Mouse (Mus musculus) forebrain, embryonic 14.5 days (tissue): ENCODE results near the gene Tmco2. TPM values are rescaled to one million over a fixed set of nuclear protein-coding genes. Genes with fewer than 3 reads are reported as not detected.

Experiments used
- ATAC-seq: fragments of 200-750 bp; cut with Nextera tagmentation; 2 replicates; pipeline ENCODE4 v1.8.0; 2017; ENCODE audit warnings: mild to moderate bottlenecking, moderate library complexity
- DNase-seq: peaks from one replicate; pipeline ENCODE4 v3.0.0-alpha.2; 2015; ENCODE audit warnings: low spot score
- H3K27ac ChIP-seq: fragments of 300-500 bp; sonication (generic); 2 replicates; pipeline ENCODE4 v1.5.1; 2014; ENCODE audit warnings: low read depth, mild to moderate bottlenecking, control low read depth, low read length, moderate library complexity
- H3K27me3 ChIP-seq: fragments of 300-500 bp; sonication (generic); replicated peaks from 2 replicates; pipeline ENCODE4 v1.6.1; 2014; ENCODE audit warnings: low read length, control low read depth, mixed read lengths; ENCODE audit not compliant: control insufficient read depth, insufficient read depth
- H3K36me3 ChIP-seq: fragments of 300-500 bp; sonication (generic); 2 replicates; pipeline ENCODE4 v1.6.1; 2014; ENCODE audit warnings: low read length, control low read depth; ENCODE audit not compliant: control insufficient read depth, insufficient read depth
- H3K4me1 ChIP-seq: fragments of 300-500 bp; sonication (generic); 2 replicates; pipeline ENCODE4 v1.6.1; 2014; ENCODE audit warnings: antibody characterized with exemption, low read length, control low read depth; ENCODE audit not compliant: control insufficient read depth, insufficient read depth
- H3K4me2 ChIP-seq: fragments of 300-500 bp; sonication (generic); 2 replicates; pipeline ENCODE4 v1.6.1; 2014; ENCODE audit warnings: mild to moderate bottlenecking, control low read depth, low read length
- H3K4me3 ChIP-seq: fragments of 300-500 bp; sonication (generic); 2 replicates; pipeline ENCODE4 v1.5.1; 2014; ENCODE audit warnings: low read depth, low read length, control low read depth
- H3K9ac ChIP-seq: fragments of 300-500 bp; sonication (generic); 2 replicates; pipeline ENCODE4 v1.6.1; 2014; ENCODE audit warnings: mild to moderate bottlenecking, low read length, control low read depth, moderate library complexity
- H3K9me3 ChIP-seq: fragments of 300-500 bp; sonication (generic); replicated peaks from 2 replicates; pipeline ENCODE4 v1.6.1; 2016; ENCODE audit warnings: low read length, control low read depth, mixed read lengths; ENCODE audit not compliant: control insufficient read depth
- WGBS: fragments of 180-500 bp; shearing (Covaris S2); extraction: QIAGEN DNeasy Blood & Tissue Kit; methylation state at CpG from one replicate; pipeline ENCODE4 v1.1.7; 2014; 5-methylcytosine and 5-hydroxymethylcytosine counted together
- polyA plus RNA-seq: library from polyadenylated mRNA; unstranded; fragments of >200 nt; fragmentation: Nextera tagmentation; extraction: Ambion mirVana; gene quantifications from 2 replicates; pipeline ENCODE4 v1.2.1, GENCODE M21; 2014

Gene Tmco2
- not detected in 2 replicates for polyA plus RNA-seq

- 88% methylated on average over 2 of the region's 2 CpGs for WGBS
- Histone ChIP-seq H3K9me3 (no peaks in the 10 kb centered on the region), H3K4me2 (no peak within 1 kb of the TSS), H3K4me1 (no peaks in the 10 kb centered on the region), H3K27me3 (no peaks in the 10 kb centered on the region), H3K4me3 (no peak within 1 kb of the TSS), H3K9ac (no peak within 1 kb of the TSS), H3K27ac (no peak within 1 kb of the TSS), H3K36me3 (no peaks in the 10 kb centered on the region)
- DNase-seq (no peak), ATAC-seq (no peak)
These were observed at the start of gene Tmco2 for GRCm38 (mm10) chr4:121109126-121109525. Gene Tmco2 (minus strand): TSS chr4:121109226.

DNA sequence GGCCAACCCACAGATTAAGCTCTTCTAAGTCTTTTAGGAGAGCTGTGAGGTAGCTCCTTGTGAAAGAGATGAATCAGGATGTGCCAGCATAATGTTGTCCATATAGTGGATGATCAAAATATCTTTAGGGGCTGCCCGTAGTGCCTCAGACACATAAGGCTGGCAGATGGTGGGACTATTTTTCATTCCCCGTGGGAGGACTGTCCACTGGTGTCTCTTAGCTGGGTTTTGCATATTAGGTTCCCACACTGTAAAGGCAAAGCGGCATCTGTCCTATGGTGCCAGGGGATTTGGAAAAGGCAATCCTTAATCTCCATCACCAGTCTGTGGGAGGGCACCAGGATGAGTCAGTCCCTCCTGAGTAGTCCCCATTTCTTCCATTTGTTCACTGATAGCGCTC is 5.7 kb downstream of the Tmco2 start:
- no peak for ATAC-seq
- Histone ChIP-seq H3K36me3 (no peaks in the 10 kb centered on the region), H3K27me3 (no peaks in the 10 kb centered on the region), H3K27ac (no peak overlapping the region), H3K4me3 (no peak overlapping the region), H3K4me2 (no peak overlapping the region), H3K9me3 (no peaks in the 10 kb centered on the region), H3K9ac (no peak overlapping the region), H3K4me1 (no peaks in the 10 kb centered on the region)
- no peak for DNase-seq
- WGBS = 90% methylated on average over 4 of the region's 4 CpGs

GRCm38 (mm10) chr4:121097650-121098378 is 11.2 kb downstream of the Tmco2 start, which contains the start of gene Zmpste24:
Gene Zmpste24 (minus strand): TSS chr4:121098241.
- Histone ChIP-seq H3K27ac (no peak within 1 kb of the TSS; the same call in 1 of the 2 replicates), H3K9me3 (no peaks in the 10 kb centered on the region), H3K9ac (peak within 1 kb of the TSS; percentile 81), H3K4me3 (peak within 1 kb of the TSS; percentile 73), H3K4me2 (peak within 1 kb of the TSS; percentile 87), H3K36me3 (peaks cover 27% of the 10 kb centered on the region), H3K4me1 (peaks cover 10% of the 10 kb centered on the region), H3K27me3 (no peaks in the 10 kb centered on the region)
- under 1% methylated on average over 39 of the region's 39 CpGs for WGBS
- DNase-seq (peak; percentile 95), ATAC-seq (peak; percentile 95)

DNA sequence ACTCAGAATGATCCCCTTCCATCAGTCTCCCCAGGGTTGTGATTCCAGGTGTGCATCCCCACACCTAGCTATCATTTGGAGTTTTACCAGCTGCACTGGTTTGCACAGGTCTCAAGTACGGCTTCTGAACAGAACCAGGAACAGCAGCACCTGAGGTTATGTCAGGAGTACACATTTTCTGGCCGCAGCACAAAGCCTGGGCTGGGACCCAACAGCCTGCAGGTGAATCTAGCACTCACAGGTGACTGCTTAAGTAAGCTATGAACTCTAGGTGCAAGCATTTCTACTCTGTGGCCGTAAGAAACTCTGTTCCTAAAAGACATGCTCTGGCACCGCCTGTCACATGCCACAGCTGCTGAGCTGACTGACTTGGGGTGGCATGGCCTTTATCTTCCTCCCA is 18.8 kb downstream of the Tmco2 start:
- Histone ChIP-seq H3K4me1 (no peaks in the 10 kb centered on the region), H3K27me3 (no peaks in the 10 kb centered on the region), H3K9me3 (no peaks in the 10 kb centered on the region), H3K36me3 (peaks cover 71% of the 10 kb centered on the region), H3K4me2 (no peak overlapping the region), H3K27ac (no peak overlapping the region), H3K9ac (no peak overlapping the region), H3K4me3 (no peak overlapping the region)
- WGBS = 96% methylated on average over 4 of the region's 4 CpGs
- ATAC-seq = no peak
- DNase-seq = no peak

DNA sequence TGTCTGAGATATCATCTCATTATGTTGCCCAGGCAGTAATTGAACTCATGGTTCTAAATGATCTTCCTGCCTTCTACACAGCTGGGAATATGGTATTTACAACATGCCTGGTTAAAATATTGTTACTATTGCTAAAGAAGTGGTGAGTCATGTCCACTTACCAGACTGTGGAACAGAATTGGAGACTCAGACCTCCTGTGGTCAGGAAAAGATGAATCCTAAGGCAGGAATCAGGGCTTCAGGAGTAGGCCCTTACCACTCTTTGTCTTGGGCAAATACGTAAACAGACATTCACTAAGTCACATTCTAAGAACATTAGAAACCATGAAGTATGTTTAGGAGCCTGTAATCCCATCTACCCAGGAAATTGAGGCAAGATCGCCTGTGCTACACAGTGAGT is 20.3 kb downstream of the Tmco2 start:
- Histone ChIP-seq H3K4me2 (no peak overlapping the region), H3K4me3 (no peak overlapping the region), H3K27me3 (no peaks in the 10 kb centered on the region), H3K9ac (no peak overlapping the region), H3K36me3 (peaks cover 70% of the 10 kb centered on the region), H3K4me1 (no peaks in the 10 kb centered on the region), H3K27ac (no peak overlapping the region), H3K9me3 (no peaks in the 10 kb centered on the region)
- ATAC-seq (no peak), DNase-seq (no peak)
- 91% methylated on average over 2 of the region's 2 CpGs for WGBS

- Histone ChIP-seq H3K27me3 (no peaks in the 10 kb centered on the region), H3K9me3 (no peaks in the 10 kb centered on the region), H3K9ac (no peak overlapping the region), H3K4me2 (no peak overlapping the region), H3K27ac (no peak overlapping the region), H3K36me3 (peaks cover 76% of the 10 kb centered on the region), H3K4me1 (no peaks in the 10 kb centered on the region), H3K4me3 (no peak overlapping the region)
- DNase-seq = no peak
- ATAC-seq = no peak
These were observed 24.5 kb downstream of the Tmco2 start for GRCm38 (mm10) chr4:121084506-121084905.

GRCm38 (mm10) chr4:121080395-121080794 is 28.6 kb downstream of the Tmco2 start:
- no peak overlapping the region for H3K4me2 ChIP-seq
- H3K36me3 ChIP-seq = peaks cover 78% of the 10 kb centered on the region
- no peak overlapping the region for H3K4me3 ChIP-seq
- DNase-seq = no peak
- H3K9ac ChIP-seq = no peak overlapping the region
- no peak for ATAC-seq
- no peaks in the 10 kb centered on the region for H3K4me1 ChIP-seq
- H3K27ac ChIP-seq = no peak overlapping the region
- 84% methylated on average over 1 of the region's 1 CpGs for WGBS
- no peaks in the 10 kb centered on the region for H3K27me3 ChIP-seq
- H3K9me3 ChIP-seq = no peaks in the 10 kb centered on the region

GRCm38 (mm10) chr4:121077915-121078646 is 30.9 kb downstream of the Tmco2 start:
- no peaks in the 10 kb centered on the region for H3K9me3 ChIP-seq
- H3K4me3 ChIP-seq = no peak overlapping the region
- no peak overlapping the region for H3K27ac ChIP-seq
- ATAC-seq (no peak), DNase-seq (no peak)
- H3K27me3 ChIP-seq = no peaks in the 10 kb centered on the region
- H3K4me2 ChIP-seq = no peak overlapping the region
- H3K36me3 ChIP-seq = peaks cover 80% of the 10 kb centered on the region
- no peaks in the 10 kb centered on the region for H3K4me1 ChIP-seq
- 89% methylated on average over 3 of the region's 3 CpGs for WGBS
- H3K9ac ChIP-seq = no peak overlapping the region

DNA sequence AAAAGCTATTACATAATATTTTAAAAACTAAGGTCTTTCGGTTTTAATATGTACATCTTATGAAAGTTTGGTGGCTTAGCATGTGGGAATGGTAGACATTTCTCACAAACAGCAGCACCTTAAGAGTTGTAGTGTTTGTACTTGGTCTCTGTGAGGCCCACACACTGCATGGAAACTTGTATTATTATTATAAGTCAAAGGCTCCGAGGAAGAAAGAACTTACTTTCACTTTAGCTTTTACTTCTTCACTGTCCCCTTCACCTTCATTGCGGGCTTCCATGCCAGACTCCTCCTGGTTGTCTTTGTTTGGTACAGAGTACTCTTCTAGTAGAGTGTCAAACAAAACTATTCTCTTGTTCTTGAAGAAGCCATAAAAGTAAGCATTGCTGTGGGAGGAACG is 34.8 kb downstream of the Tmco2 start:
- Histone ChIP-seq H3K9me3 (no peaks in the 10 kb centered on the region), H3K9ac (no peak overlapping the region), H3K4me1 (no peaks in the 10 kb centered on the region), H3K27me3 (no peaks in the 10 kb centered on the region), H3K36me3 (peaks cover 66% of the 10 kb centered on the region), H3K4me2 (no peak overlapping the region), H3K4me3 (no peak overlapping the region), H3K27ac (no peak overlapping the region)
- DNase-seq (no peak), ATAC-seq (no peak)
- 84% methylated on average over 4 of the region's 4 CpGs for WGBS
